Mouse (Mus musculus): ENCODE data around the gene Qpctl.

DNA sequence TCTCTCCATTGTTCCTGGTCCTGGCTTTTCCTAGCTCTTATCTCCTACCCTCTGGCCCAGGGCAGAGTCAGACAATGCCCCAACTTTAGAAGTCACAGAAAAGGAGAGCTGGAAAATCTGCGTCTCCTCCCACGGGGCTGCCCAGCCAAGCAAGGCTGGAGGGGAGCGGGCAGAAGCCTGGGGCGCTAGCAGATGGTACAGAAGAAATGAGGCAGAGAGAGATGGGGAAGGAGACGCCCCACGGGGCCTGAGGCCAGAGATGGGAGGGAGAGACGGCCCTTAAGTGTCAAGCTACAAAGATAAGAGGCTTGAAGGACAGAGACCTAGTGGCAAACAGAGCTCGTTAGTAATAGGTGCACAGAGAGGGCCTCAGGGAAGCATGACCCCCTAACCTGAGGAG lies 22.7 kb upstream of the Qpctl start:
- TF ChIP-seq CTCF (IDR thresholded peaks at IDR 0.05; ENCODE audit: borderline replicate concordance, extremely low read depth, insufficient read depth, insufficient read length), result no peak
- TF ChIP-seq POLR2A (IDR thresholded peaks at IDR 0.05; ENCODE audit: borderline replicate concordance, extremely low read depth, insufficient read depth, insufficient read length, poor library complexity, severe bottlenecking), result no peak

All from brain, embryonic 14.5 days (tissue).